Mouse (Mus musculus) lung, embryonic 16.5 days (tissue): ENCODE results near the gene Cfd. TPM values are rescaled to one million over a fixed set of nuclear protein-coding genes. Genes with fewer than 3 reads are reported as not detected.

Experiments
- ATAC-seq: fragments of 200-750 bp; cut with Nextera tagmentation; 2 replicates; pipeline ENCODE4 v1.8.0; 2017; ENCODE audit warnings: low read depth, mild to moderate bottlenecking, moderate library complexity
- H3K27ac ChIP-seq: fragments of 300-500 bp; sonication (generic); 2 replicates; pipeline ENCODE4 v1.5.1; 2014; ENCODE audit warnings: mild to moderate bottlenecking, control low read depth, low read length
- H3K27me3 ChIP-seq: fragments of 300-500 bp; sonication (generic); 2 replicates; pipeline ENCODE4 v1.6.1; 2014; ENCODE audit warnings: low read depth, low read length, mixed read lengths; ENCODE audit not compliant: control insufficient read depth, insufficient read depth
- H3K36me3 ChIP-seq: fragments of 300-500 bp; sonication (generic); 2 replicates; pipeline ENCODE4 v1.6.1; 2014; ENCODE audit warnings: low read length; ENCODE audit not compliant: control insufficient read depth, insufficient read depth
- H3K4me1 ChIP-seq: fragments of 300-500 bp; sonication (generic); replicated peaks from 2 replicates; pipeline ENCODE4 v1.6.1; 2014; ENCODE audit warnings: low read length, mixed read lengths; ENCODE audit not compliant: control insufficient read depth, insufficient read depth
- H3K4me2 ChIP-seq: fragments of 300-500 bp; sonication (generic); 2 replicates; pipeline ENCODE4 v1.6.1; 2014; ENCODE audit warnings: low read depth, low read length, control low read depth
- H3K4me3 ChIP-seq: fragments of 300-500 bp; sonication (generic); 2 replicates; pipeline ENCODE4 v1.5.1; 2014; ENCODE audit warnings: mild to moderate bottlenecking, low read length, control low read depth
- H3K9ac ChIP-seq: fragments of 300-500 bp; sonication (generic); 2 replicates; pipeline ENCODE4 v1.6.1; 2014; ENCODE audit warnings: low read length, control low read depth
- H3K9me3 ChIP-seq: fragments of 300-500 bp; sonication (generic); 2 replicates; pipeline ENCODE4 v1.6.1; 2016; ENCODE audit warnings: low read length; ENCODE audit not compliant: control insufficient read depth
- WGBS: fragments of 180-500 bp; shearing (Covaris S2); extraction: QIAGEN DNeasy Blood & Tissue Kit; methylation state at CpG from one replicate; pipeline ENCODE4 v1.1.7; 2014; 5-methylcytosine and 5-hydroxymethylcytosine counted together
- polyA plus RNA-seq: library from polyadenylated mRNA; unstranded; fragments of >200 nt; fragmentation: Nextera tagmentation; extraction: Ambion mirVana; gene quantifications from 2 replicates; pipeline ENCODE4 v1.2.1, GENCODE M21; 2015

Gene Cfd
- polyA plus RNA-seq, 1 experiment from 2014 or later = not detected

DNA sequence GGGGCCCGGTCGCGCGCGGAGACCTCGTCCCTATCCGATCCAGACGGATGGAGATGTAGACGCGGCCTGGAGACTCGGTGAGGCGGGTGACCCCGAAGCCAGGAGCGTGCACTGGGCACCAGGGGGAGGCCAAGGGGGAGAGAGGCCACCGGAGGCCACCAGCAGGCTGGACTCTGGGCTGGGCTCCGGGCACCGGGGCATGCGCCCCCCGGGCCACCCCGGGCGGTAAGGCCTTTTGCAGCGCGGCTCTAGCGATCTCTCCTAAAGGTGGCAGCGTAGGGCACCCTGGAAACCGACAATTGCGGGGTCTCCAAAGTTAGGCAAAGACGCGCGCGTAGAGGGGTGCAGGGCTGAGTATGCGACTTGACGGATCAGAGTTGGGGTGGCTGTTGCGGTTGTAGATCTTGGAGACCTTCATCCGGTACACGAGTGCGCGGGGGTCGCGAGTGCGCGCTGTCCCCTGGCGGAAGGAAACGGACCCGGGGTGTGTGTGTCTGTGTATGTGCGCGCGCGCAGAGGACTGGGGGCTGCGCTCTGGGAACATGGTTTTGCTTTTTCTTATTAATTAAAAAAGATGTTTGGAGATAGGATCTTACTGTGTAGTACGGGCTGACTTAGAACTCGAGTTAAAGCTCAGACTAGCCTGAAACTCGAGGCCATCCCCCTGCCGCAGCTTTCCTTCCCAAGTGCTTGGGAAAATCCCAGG lies 36.8 kb downstream of the Cfd start:
- Histone ChIP-seq H3K4me3 (peak overlapping the region; percentile 92), H3K27ac (peak overlapping the region; percentile 95), H3K9ac (peak overlapping the region; percentile 96), H3K4me2 (peak overlapping the region; percentile 95), H3K36me3 (0 out of 2 replicates have a peak, but pooled peaks cover 6% of the 10 kb centered on the region), H3K9me3 (no peaks in the 10 kb centered on the region), H3K4me1 (peaks cover 32% of the 10 kb centered on the region), H3K27me3 (peaks cover 7% of the 10 kb centered on the region)
- WGBS = under 1% methylated on average over 54 of the region's 54 CpGs
- peak; percentile 37 for ATAC-seq

DNA sequence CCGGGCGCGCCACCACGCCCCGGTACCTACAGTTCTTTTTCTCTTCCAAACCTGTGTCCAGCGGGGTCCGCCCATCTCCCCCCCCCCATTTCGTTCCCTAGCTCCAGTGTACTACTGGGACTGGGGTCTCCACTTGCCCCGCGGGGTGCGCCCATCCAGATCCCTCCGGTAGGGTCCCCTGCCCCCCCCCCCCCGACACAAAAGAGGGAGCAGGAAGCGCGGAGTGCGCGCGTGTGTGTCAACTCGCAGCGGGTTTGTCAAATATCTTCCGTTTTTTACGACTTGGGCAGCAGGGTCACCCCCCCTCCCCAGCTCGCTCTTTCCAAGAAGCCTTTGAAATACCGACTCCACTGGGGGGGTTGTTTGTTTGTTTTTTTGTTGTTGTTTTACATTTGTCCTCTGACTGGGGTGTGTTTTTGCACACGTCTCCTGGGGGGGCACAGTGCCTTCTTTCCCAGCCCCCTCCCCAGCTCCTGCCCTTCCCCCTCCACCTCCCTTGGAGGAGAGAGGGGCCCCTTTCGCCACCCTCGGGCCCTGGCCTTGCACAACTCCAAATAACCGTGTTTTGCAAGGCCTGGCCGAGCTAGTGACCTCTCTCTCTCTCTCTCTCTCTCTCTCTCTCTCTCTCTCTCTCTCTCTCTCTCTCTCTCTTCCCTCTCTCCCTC lies 37.5 kb downstream of the Cfd start:
- H3K9me3 ChIP-seq = no peaks in the 10 kb centered on the region
- H3K27ac ChIP-seq = peak overlapping the region; percentile 95
- H3K27me3 ChIP-seq = peaks cover under 1% of the 10 kb centered on the region; the same call in 1 of the 2 replicates
- H3K4me2 ChIP-seq = peak overlapping the region; percentile 95
- H3K4me3 ChIP-seq = peak overlapping the region; percentile 92
- H3K36me3 ChIP-seq = 0 out of 2 replicates have a peak, but pooled peaks cover 6% of the 10 kb centered on the region
- 1% methylated on average over 29 of the region's 29 CpGs for WGBS
- H3K9ac ChIP-seq = peak overlapping the region; percentile 96
- no peak; the same call in 1 of the 2 replicates for ATAC-seq
- H3K4me1 ChIP-seq = peaks cover 39% of the 10 kb centered on the region

DNA sequence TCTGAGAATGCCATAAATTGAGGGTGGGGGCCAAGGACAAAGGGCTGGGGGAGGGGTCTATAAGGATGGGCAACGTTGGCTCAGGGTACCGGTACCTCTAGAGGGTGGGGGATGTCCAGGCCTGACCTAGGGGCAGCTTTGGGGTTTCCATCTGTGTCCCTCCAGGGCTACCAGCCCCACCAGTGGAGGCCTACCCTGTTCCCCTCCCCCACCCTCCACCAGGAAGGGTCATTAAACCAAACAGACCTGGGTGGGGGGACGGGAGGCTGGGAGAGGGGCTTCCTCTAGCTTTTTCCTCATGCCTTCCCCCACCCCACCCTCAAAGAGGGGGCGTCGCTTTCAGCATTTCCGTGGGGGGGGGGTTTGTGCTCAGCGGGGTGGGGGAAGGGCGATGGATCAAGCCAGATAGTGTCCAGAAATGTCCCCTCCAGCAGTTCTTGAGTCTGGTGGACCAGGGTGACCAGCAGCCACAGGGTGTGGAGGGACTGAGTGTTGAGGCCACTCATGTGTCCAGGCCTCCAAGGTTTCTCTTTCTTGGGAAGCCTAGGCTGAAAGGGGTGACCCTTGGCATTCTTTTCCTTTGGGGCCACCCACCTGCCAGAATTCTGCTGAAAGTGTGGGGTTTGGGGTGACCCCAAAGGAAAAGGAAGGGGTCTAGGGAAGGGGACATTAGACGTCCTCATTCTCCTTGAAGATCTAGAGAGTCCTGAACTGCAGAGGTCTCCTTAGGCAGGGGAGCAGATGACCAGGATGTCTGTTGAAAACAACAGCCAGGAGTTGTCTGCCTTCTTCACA lies 38.5 kb downstream of the Cfd start:
- H3K4me2 ChIP-seq = peak overlapping the region; percentile 95
- no peaks in the 10 kb centered on the region; the same call in 1 of the 2 replicates for H3K27me3 ChIP-seq
- peak overlapping the region; percentile 51 for H3K27ac ChIP-seq
- 15% methylated on average over 9 of the region's 9 CpGs for WGBS
- peak overlapping the region; percentile 92 for H3K4me3 ChIP-seq
- peak overlapping the region; percentile 47 for H3K9ac ChIP-seq
- peaks cover 49% of the 10 kb centered on the region for H3K4me1 ChIP-seq
- ATAC-seq = no peak
- 0 out of 2 replicates have a peak, but pooled peaks cover 6% of the 10 kb centered on the region for H3K36me3 ChIP-seq
- no peaks in the 10 kb centered on the region for H3K9me3 ChIP-seq

DNA sequence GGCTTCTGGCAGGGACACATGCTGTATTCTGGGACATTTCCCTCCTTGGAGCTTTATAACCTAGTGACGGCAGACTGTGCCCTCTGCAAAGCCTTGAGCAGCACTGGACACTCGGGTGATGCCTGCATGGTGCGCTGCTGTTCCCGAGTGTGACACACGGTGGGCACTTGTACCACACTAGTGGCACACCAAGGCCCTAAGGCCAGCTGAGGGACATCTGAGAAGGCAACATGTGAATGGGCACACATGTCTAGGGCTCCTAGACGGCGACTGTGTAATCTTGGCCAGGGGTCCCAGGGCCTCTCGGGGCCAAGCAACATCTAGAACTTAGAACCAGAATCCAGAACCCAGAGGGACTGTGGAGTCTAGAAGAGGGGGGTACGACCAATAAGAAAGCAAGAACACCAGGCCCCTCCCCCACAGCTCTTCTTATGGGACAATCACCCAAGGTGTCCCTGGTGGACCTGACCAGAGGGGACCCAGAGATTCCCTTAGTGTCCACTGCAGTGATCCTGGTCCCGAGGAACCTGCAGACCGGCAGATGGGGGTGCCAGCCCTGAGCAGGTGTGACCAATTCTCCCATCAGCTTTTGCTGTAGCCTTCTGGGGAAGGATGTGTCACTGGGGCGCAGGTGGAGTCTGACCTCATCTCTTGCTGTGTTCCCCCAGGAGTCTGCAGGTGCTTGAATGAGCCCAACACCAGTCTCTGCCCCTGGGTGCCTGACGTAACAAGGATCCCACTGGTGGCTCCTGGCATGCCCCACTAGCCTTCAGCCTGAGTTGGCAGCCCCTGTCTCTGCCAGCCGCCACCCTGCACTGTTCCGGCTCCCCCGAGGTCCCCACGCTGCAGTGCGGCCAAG lies 39.5 kb downstream of the Cfd start:
- Histone ChIP-seq H3K4me1 (peaks cover 57% of the 10 kb centered on the region), H3K9ac (no peak overlapping the region), H3K27ac (no peak overlapping the region), H3K4me2 (no peak overlapping the region), H3K27me3 (no peaks in the 10 kb centered on the region), H3K9me3 (no peaks in the 10 kb centered on the region), H3K4me3 (no peak overlapping the region), H3K36me3 (0 out of 2 replicates have a peak, but pooled peaks cover 6% of the 10 kb centered on the region)
- ATAC-seq = no peak
- WGBS = 88% methylated on average over 18 of the region's 18 CpGs

DNA sequence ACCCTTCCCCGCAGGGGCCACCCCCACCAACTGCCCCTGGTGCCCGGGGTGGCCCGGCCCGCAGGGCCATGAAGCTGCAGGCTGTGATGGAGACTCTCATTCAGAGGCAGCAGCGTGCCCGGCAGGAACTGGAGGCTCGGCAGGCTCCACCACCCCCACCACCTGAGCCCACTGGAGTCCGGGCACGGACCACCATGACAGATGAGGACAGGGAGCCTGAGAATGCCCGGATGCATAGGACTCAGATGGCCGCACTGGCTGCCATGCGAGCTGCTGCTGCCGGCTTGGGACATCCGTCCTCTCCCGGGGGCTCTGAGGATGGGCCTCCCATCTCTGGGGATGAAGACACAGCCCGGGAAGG lies 40.2 kb downstream of the Cfd start:
- ATAC-seq = no peak
- 85% methylated on average over 16 of the region's 16 CpGs for WGBS
- H3K36me3 ChIP-seq = 0 out of 2 replicates have a peak, but pooled peaks cover 6% of the 10 kb centered on the region

DNA sequence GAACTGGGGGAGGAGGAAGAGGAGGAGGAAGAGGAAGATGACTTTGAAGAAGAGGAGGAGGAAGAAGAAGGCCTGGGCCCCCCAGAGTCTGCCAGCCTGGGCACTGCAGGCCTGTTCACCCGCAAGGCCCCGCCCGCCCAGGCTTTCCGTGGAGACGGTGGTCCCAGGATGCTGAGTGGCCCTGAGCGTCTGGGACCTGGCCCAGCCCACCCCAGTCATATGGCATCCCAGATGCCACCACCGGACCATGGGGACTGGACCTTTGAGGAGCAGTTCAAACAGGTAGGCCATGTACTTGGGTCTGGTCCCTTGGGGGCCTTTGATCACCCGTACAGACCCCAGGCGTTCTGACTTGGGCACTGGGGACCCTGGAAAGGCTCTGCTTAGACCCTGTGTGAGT lies 41.1 kb downstream of the Cfd start:
- no peak overlapping the region for H3K27ac ChIP-seq
- no peak overlapping the region for H3K4me3 ChIP-seq
- no peak overlapping the region for H3K9ac ChIP-seq
- no peaks in the 10 kb centered on the region for H3K27me3 ChIP-seq
- H3K4me2 ChIP-seq = no peak overlapping the region
- H3K4me1 ChIP-seq = peaks cover 64% of the 10 kb centered on the region
- 78% methylated on average over 9 of the region's 9 CpGs for WGBS
- no peaks in the 10 kb centered on the region for H3K9me3 ChIP-seq
- 0 out of 2 replicates have a peak, but pooled peaks cover 6% of the 10 kb centered on the region for H3K36me3 ChIP-seq
- ATAC-seq = no peak

More for the DNA sequence above, 40.2 kb downstream of the Cfd start:
- Histone ChIP-seq H3K4me3 (no peak overlapping the region), H3K9me3 (no peaks in the 10 kb centered on the region), H3K4me2 (no peak overlapping the region), H3K27ac (no peak overlapping the region), H3K9ac (no peak overlapping the region), H3K27me3 (no peaks in the 10 kb centered on the region), H3K4me1 (peaks cover 58% of the 10 kb centered on the region)

DNA sequence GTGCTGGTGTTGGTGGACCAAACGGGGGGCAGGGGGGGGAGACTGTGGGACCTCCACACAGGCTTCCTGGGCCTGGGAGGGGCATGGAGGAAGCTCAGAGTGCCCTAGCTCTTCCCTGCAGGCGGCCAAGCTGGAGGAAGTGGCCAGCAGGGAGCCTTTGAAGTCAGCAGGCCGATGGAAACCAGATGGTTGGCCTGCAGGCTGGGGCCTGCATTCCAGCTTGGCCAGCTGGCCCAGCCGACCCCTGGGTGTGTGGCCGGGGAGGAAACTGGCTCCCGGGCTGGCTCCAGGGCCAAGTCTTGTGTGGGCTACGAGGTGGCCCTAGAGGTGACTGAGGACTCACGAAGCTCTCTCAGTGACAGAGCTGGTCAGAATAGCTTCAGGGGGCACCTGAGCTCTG lies 42.1 kb downstream of the Cfd start:
- H3K27ac ChIP-seq = peak overlapping the region; percentile 8
- H3K27me3 ChIP-seq = no peaks in the 10 kb centered on the region
- 0 out of 2 replicates have a peak, but pooled peaks cover 6% of the 10 kb centered on the region for H3K36me3 ChIP-seq
- H3K9me3 ChIP-seq = no peaks in the 10 kb centered on the region
- 20% methylated on average over 8 of the region's 8 CpGs for WGBS
- no peak overlapping the region for H3K9ac ChIP-seq
- H3K4me3 ChIP-seq = no peak overlapping the region
- peak; percentile 63 for ATAC-seq
- no peak overlapping the region for H3K4me2 ChIP-seq
- peaks cover 73% of the 10 kb centered on the region for H3K4me1 ChIP-seq

DNA sequence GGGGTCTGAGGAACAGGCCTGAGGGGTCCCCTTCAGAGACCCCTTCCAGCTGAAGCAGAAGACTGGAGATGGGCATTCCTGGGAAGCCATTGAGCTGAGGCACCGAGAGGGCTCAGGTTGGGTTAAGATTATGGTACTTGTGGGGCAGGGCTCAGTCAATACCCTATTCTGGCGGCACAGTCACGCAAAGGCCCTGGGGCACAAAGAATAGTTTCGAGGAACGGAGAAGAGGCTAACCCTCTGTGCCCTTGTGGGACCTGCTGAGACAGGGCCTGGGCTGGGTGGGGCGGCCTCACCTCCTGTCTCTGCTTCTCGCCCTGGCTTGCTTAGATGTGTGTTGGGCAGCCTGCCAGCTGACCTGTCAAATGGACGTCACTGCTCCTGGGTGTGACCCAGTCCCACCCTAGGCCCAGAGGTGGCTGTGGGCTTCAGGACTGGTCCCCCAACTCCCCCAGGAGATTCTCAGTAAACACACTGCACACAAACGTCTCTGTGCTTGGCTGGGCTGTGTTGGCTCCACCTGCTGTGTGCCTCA lies 42.6 kb downstream of the Cfd start:
- Histone ChIP-seq H3K27ac (peak overlapping the region; percentile 8; the same call in 1 of the 2 replicates), H3K4me1 (peaks cover 78% of the 10 kb centered on the region), H3K4me3 (no peak overlapping the region), H3K36me3 (0 out of 2 replicates have a peak, but pooled peaks cover 6% of the 10 kb centered on the region), H3K27me3 (no peaks in the 10 kb centered on the region), H3K4me2 (no peak overlapping the region), H3K9ac (no peak overlapping the region; the same call in 1 of the 2 replicates), H3K9me3 (no peaks in the 10 kb centered on the region)
- WGBS = 70% methylated on average over 9 of the region's 9 CpGs
- ATAC-seq = no peak
